Mouse (Mus musculus) CH12.LX (cell line): Measurements from ENCODE around the gene Lrp10. TPM values are rescaled to one million over a fixed set of nuclear protein-coding genes. Genes with fewer than 3 reads are reported as not detected.

Experiments
- DNase-seq: peaks from one replicate; pipeline ENCODE4 v3.0.0-alpha.2; 2013; ENCODE audit errors: extremely low read depth
- H3K27ac ChIP-seq: 2 replicates; pipeline ENCODE4 v1.5.1; 2012; ENCODE audit warnings: low read depth, mild to moderate bottlenecking, control low read depth, moderate library complexity; ENCODE audit not compliant: insufficient read depth
- H3K27me3 ChIP-seq: replicated peaks from 2 replicates; pipeline ENCODE3; 2012; ENCODE audit warnings: inconsistent platforms
- H3K36me3 ChIP-seq, 2 experiments: replicated peaks in 1 of 2; 2 replicates each; pipeline versions ENCODE3 to v1.6.1; 2012; ENCODE audit warnings: inconsistent platforms in 1 of 2, low read length in 1 of 2, mild to moderate bottlenecking in 1 of 2, mixed read lengths in 1 of 2, moderate library complexity in 1 of 2; ENCODE audit not compliant: control insufficient read depth in 1 of 2, insufficient read depth in 1 of 2
- H3K4me1 ChIP-seq, 2 experiments: 2 replicates each; pipeline ENCODE4 v1.6.1; 2012; ENCODE audit warnings: inconsistent platforms in 1 of 2, moderate library complexity in 1 of 2; ENCODE audit not compliant: insufficient read depth in 2 of 2, control insufficient read depth in 1 of 2
- H3K4me2 ChIP-seq: 2 replicates; pipeline ENCODE4 v1.6.1; 2012; ENCODE audit warnings: low read depth, mild to moderate bottlenecking, control low read depth; ENCODE audit not compliant: poor library complexity, insufficient read depth, severe bottlenecking
- H3K4me3 ChIP-seq, 3 experiments: fragments of 150-350 bp in 1 of 3; sonication (generic) in 1 of 3; replicated peaks in 1 of 3; 2 replicates each; pipeline versions ENCODE3 to v1.5.1; 2011 to 2012; ENCODE audit warnings: low read depth in 2 of 3, low read length in 2 of 3, mild to moderate bottlenecking in 2 of 3, moderate library complexity in 2 of 3, control low read depth in 1 of 3, improper control_type of control experiment in 1 of 3, inconsistent platforms in 1 of 3, mixed read lengths in 1 of 3; ENCODE audit not compliant: poor library complexity in 1 of 3
- H3K79me2 ChIP-seq: replicated peaks from 2 replicates; pipeline ENCODE4 v1.6.1; 2012; ENCODE audit warnings: mild to moderate bottlenecking, moderate library complexity; ENCODE audit not compliant: control insufficient read depth, poor library complexity, insufficient read depth, severe bottlenecking; ENCODE audit errors: extremely low read depth
- H3K9ac ChIP-seq: 2 replicates; pipeline ENCODE4 v1.6.1; 2012; ENCODE audit warnings: low read depth, mild to moderate bottlenecking, control low read depth, moderate library complexity; ENCODE audit not compliant: insufficient read depth
- H3K9me3 ChIP-seq: replicated peaks from 2 replicates; pipeline ENCODE3; 2012; ENCODE audit warnings: low read length, inconsistent platforms, mixed read lengths
- HCFC1 ChIP-seq: IDR thresholded peaks from 2 replicates; pipeline ENCODE4 v1.6.1; 2012; ENCODE audit warnings: low read depth, mild to moderate bottlenecking, inconsistent platforms, low read length, improper control_type of control experiment
- JUND ChIP-seq: conservative IDR thresholded peaks from 2 replicates; pipeline ENCODE4 v1.6.1; 2011; ENCODE audit warnings: low read depth, low read length, improper control_type of control experiment
- MAFK ChIP-seq: IDR thresholded peaks from 2 replicates; pipeline ENCODE4 v1.6.1; 2011; ENCODE audit warnings: low read length, improper control_type of control experiment; ENCODE audit not compliant: insufficient replicate concordance
- MAX ChIP-seq: IDR thresholded peaks from 2 replicates; pipeline ENCODE4 v1.6.1; 2011; ENCODE audit warnings: low read length, improper control_type of control experiment
- MAZ ChIP-seq: IDR thresholded peaks from 2 replicates; pipeline ENCODE4 v1.6.1; 2012; ENCODE audit warnings: low read depth, mild to moderate bottlenecking, inconsistent platforms, low read length, improper control_type of control experiment, moderate library complexity
- MEF2A ChIP-seq: IDR thresholded peaks from 2 replicates; pipeline ENCODE4 v1.6.1; 2014; ENCODE audit warnings: low read depth, mild to moderate bottlenecking, inconsistent platforms, low read length, improper control_type of control experiment, borderline replicate concordance
- NELFE ChIP-seq: IDR thresholded peaks from 2 replicates; pipeline ENCODE4 v1.6.1; 2011; ENCODE audit warnings: low read depth, low read length, improper control_type of control experiment
- NRF1 ChIP-seq: IDR thresholded peaks from 2 replicates; pipeline ENCODE4 v1.6.1; 2014; ENCODE audit warnings: low read depth, mild to moderate bottlenecking, inconsistent platforms, low read length, improper control_type of control experiment, moderate library complexity
- POLR2A ChIP-seq: IDR thresholded peaks from 2 replicates; pipeline ENCODE4 v1.6.1; 2011; ENCODE audit warnings: low read depth, mild to moderate bottlenecking, improper control_type of control experiment, low read length
- RAD21 ChIP-seq: IDR thresholded peaks from 2 replicates; pipeline ENCODE4 v1.6.1; 2011; ENCODE audit warnings: low read depth, mild to moderate bottlenecking, low read length, improper control_type of control experiment, moderate library complexity
- TBP ChIP-seq: conservative IDR thresholded peaks from 2 replicates; pipeline ENCODE4 v1.6.1; 2011; ENCODE audit warnings: low read depth, low read length, improper control_type of control experiment
- UBTF ChIP-seq: IDR thresholded peaks from 2 replicates; pipeline ENCODE4 v1.6.1; 2012; ENCODE audit warnings: low read depth, mild to moderate bottlenecking, inconsistent platforms, low read length, improper control_type of control experiment, moderate library complexity
- USF2 ChIP-seq: conservative IDR thresholded peaks from 2 replicates; pipeline ENCODE4 v1.6.1; 2011; ENCODE audit warnings: low read depth, low read length, improper control_type of control experiment
- ZKSCAN1 ChIP-seq: IDR thresholded peaks from 2 replicates; pipeline ENCODE4 v1.6.1; 2012; ENCODE audit warnings: low read depth, inconsistent platforms, low read length, improper control_type of control experiment, borderline replicate concordance
- ZMIZ1 ChIP-seq: IDR thresholded peaks from 2 replicates; pipeline ENCODE4 v1.6.1; 2012; ENCODE audit warnings: low read depth, mild to moderate bottlenecking, inconsistent platforms, low read length, improper control_type of control experiment
- ZNF384 ChIP-seq: IDR thresholded peaks from 2 replicates; pipeline ENCODE4 v1.6.1; 2012; ENCODE audit warnings: low read depth, low read length, improper control_type of control experiment, inconsistent platforms
- dilution Hi-C: fragments of 300-500 bp; cut with MboI; formaldehyde crosslinking; loops from 2 replicates; pipeline ENCODE4 v1.14.3; 2020; ENCODE audit warnings: low sequenced_read_pairs; ENCODE audit not compliant: extremely low pct_unique_long_range_greater_than_20kb, extremely low pct_ligation_motif_present
- in situ Hi-C: fragments of 300-500 bp; cut with MboI; formaldehyde crosslinking; loops from 3 replicates; pipeline ENCODE4 v1.14.3; 2019; ENCODE audit warnings: low sequenced_read_pairs, low pct_ligation_motif_present, low pct_unique_long_range_greater_than_20kb, mixed read lengths
- polyA plus RNA-seq: library from polyadenylated mRNA; unstranded; fragments of >175 nt; gene quantifications from 2 replicates; pipeline ENCODE4 v1.2.1, GENCODE M21; 2012; ENCODE audit warnings: low read depth; ENCODE audit not compliant: insufficient read length
- total RNA-seq, 2 experiments: library from RNA; depleted of rRNA; stranded (reverse); fragments of 300-350 nt in 1 of 2; fragments of >200 nt in 1 of 2; gene quantifications; 2 replicates each; pipeline ENCODE4 v1.2.3; 2012 to 2014

Gene Lrp10
- total and polyA plus RNA-seq, 3 experiments, result 28.7 to 79.8 (median 60.0) TPM

DNA sequence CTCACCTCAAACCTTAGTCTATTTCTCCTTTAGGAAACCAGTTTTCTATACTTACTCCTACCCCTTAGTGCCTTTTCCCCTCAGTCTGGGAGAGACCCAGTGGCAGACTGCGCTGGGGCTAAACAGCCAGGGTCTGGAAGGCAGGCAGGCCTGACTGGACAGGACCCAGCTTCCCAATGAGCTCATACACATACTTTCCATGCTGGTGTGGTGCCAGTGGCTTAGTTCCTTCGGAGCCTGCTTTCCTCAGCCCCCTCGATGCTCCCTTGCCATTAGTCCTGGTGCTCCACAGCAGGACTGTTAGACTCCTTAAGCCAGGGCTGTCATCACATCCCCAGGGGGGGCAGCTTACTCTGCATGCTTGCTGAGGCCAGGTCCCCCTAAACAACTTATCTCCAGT lies 18.5 kb upstream of the Lrp10 start:
- Histone ChIP-seq H3K27me3 (no peaks in the 10 kb centered on the region), H3K9ac (no peak overlapping the region), H3K9me3 (no peaks in the 10 kb centered on the region), H3K36me3 (no peaks in the 10 kb centered on the region), H3K79me2 (no peaks in the 10 kb centered on the region), H3K4me2 (no peak overlapping the region), H3K4me1 (peaks cover 11 to 38% of the 10 kb centered on the region in 2 experiments), H3K4me3 (no peak overlapping the region), H3K27ac (no peak overlapping the region)
- dilution Hi-C loops, result no loop called here
- in situ Hi-C loops, result no loop called here
- TF ChIP-seq MAX (no peak), ZKSCAN1 (no peak), NELFE (no peak), USF2 (no peak), JUND (no peak), HCFC1 (no peak), ZMIZ1 (no peak), TBP (no peak), NRF1 (no peak), UBTF (no peak), MAZ (no peak), MEF2A (no peak)
- no peak for DNase-seq

DNA sequence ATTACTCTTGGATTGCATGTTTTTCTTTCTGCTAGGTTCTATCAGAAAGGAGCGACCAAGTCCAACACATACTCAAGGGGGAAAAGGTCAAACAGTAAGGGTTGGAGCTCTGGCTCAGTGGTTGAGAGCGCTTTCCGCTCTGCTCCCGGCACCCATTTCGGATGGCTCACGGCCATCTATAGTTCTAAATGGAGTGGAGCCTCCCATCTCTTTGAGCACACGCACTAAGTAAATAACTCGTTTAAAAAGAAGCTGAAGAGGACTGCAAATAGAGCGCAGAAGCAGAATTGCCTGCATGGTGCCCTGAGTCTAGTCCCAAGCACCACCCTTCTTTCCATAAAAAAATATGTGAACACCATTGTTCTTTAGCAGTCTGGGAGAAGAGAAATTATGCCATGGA lies 10.4 kb upstream of the Lrp10 start:
- no peaks in the 10 kb centered on the region for H3K27me3 ChIP-seq
- no peaks in the 10 kb centered on the region for H3K79me2 ChIP-seq
- H3K4me2 ChIP-seq, result no peak overlapping the region
- H3K9ac ChIP-seq, result no peak overlapping the region
- no peaks in the 10 kb centered on the region for H3K36me3 ChIP-seq
- DNase-seq, result no peak
- H3K4me1 ChIP-seq, result peaks cover 4 to 7% of the 10 kb centered on the region in 2 experiments; a peak in 3 of 4 replicates
- dilution Hi-C loops (no loop called here), in situ Hi-C loops (loop anchor here (5.0 kb wide), 1 partner anchor 36 kb away; the partner anchor contains the start of gene Slc7a7)
- no peak overlapping the region for H3K4me3 ChIP-seq
- no peak overlapping the region for H3K27ac ChIP-seq
- H3K9me3 ChIP-seq, result peaks cover 3% of the 10 kb centered on the region
- TF ChIP-seq POLR2A (no peak), ZNF384 (no peak), RAD21 (no peak), JUND (no peak), MAFK (no peak)
